Mouse (Mus musculus) kidney, adult 2 months (tissue): Measurements from ENCODE around the gene Camk2d. TPM values are rescaled to one million over a fixed set of nuclear protein-coding genes. Genes with fewer than 3 reads are reported as not detected.

Experiments
- DNase-seq: peaks from one replicate; pipeline ENCODE4 v3.0.0; 2021
- H3K27ac ChIP-seq: fragments of 200-500 bp; 2 replicates; pipeline ENCODE4 v1.5.1; 2012; ENCODE audit warnings: low read depth, low read length, control low read depth, inconsistent platforms; ENCODE audit not compliant: insufficient read depth
- H3K27me3 ChIP-seq: fragments of 200-500 bp; replicated peaks from 2 replicates; pipeline ENCODE4 v1.6.1; 2012; ENCODE audit warnings: mild to moderate bottlenecking, moderate library complexity, low read length, inconsistent platforms; ENCODE audit not compliant: control insufficient read depth, insufficient read depth
- H3K36me3 ChIP-seq: fragments of 200-500 bp; 2 replicates; pipeline ENCODE4 v1.6.1; 2012; ENCODE audit warnings: mild to moderate bottlenecking, moderate library complexity, low read length, inconsistent platforms; ENCODE audit not compliant: control insufficient read depth, insufficient read depth
- H3K4me1 ChIP-seq: fragments of 200-500 bp; 2 replicates; pipeline ENCODE4 v1.6.1; 2011; ENCODE audit warnings: low read length; ENCODE audit not compliant: control insufficient read depth, insufficient read depth
- H3K4me3 ChIP-seq: fragments of 200-500 bp; 2 replicates; pipeline ENCODE4 v1.5.1; 2011; ENCODE audit warnings: mild to moderate bottlenecking, low read depth, low read length, control low read depth; ENCODE audit not compliant: insufficient read depth
- CTCF ChIP-seq: fragments of 200-500 bp; conservative IDR thresholded peaks from 2 replicates; pipeline ENCODE4 v1.5.1; 2011; ENCODE audit warnings: low read depth, mild to moderate bottlenecking, control low read depth, low read length, moderate library complexity, mixed read lengths; ENCODE audit not compliant: insufficient read depth, insufficient read length
- POLR2A ChIP-seq: fragments of 200-500 bp; IDR thresholded peaks from one replicate; pipeline ENCODE4 v1.6.1; 2011; ENCODE audit warnings: low read depth, low read length, control low read depth
- WGBS: fragments of 180-500 bp; shearing (Covaris S2); methylation state at CpG from one replicate; pipeline ENCODE4 v1.1.7; 2018; 5-methylcytosine and 5-hydroxymethylcytosine counted together
- polyA plus RNA-seq: library from polyadenylated mRNA; depleted of rRNA; stranded (reverse); fragments of >200 nt; gene quantifications from 2 replicates; pipeline ENCODE4 v1.2.3, GENCODE M21; 2012

Camk2d gene
- polyA plus RNA-seq, 1 experiment: 37.9 TPM

GRCm38 (mm10) chr3:126599335-126599734 lies 3.2 kb downstream of the Camk2d start:
- H3K27me3 ChIP-seq: no peaks in the 10 kb centered on the region
- no peak overlapping the region for H3K27ac ChIP-seq
- no peak overlapping the region for H3K4me3 ChIP-seq
- H3K4me1 ChIP-seq: no peaks in the 10 kb centered on the region
- DNase-seq: no peak
- H3K36me3 ChIP-seq: no peaks in the 10 kb centered on the region
- WGBS: 81% methylated on average over 2 of the region's 2 CpGs
- no peak for TF ChIP-seq CTCF
- TF ChIP-seq POLR2A: no peak

GRCm38 (mm10) chr3:126599936-126600335 lies 3.8 kb downstream of the Camk2d start:
- Histone ChIP-seq H3K27ac (no peak overlapping the region), H3K4me1 (no peaks in the 10 kb centered on the region), H3K27me3 (no peaks in the 10 kb centered on the region), H3K4me3 (no peak overlapping the region), H3K36me3 (no peaks in the 10 kb centered on the region)
- TF ChIP-seq POLR2A: no peak
- no peak for TF ChIP-seq CTCF
- DNase-seq: no peak
- 79% methylated on average over 10 of the region's 10 CpGs for WGBS

GRCm38 (mm10) chr3:126602772-126603171 lies 6.7 kb downstream of the Camk2d start:
- Histone ChIP-seq H3K4me1 (no peaks in the 10 kb centered on the region), H3K4me3 (no peak overlapping the region), H3K36me3 (no peaks in the 10 kb centered on the region), H3K27ac (no peak overlapping the region), H3K27me3 (no peaks in the 10 kb centered on the region)
- TF ChIP-seq CTCF (no peak), POLR2A (no peak)
- WGBS: 81% methylated on average over 11 of the region's 11 CpGs
- no peak for DNase-seq

- no peak for TF ChIP-seq POLR2A
- TF ChIP-seq CTCF: no peak
- Histone ChIP-seq H3K27ac (no peak overlapping the region), H3K27me3 (no peaks in the 10 kb centered on the region), H3K4me3 (no peak overlapping the region), H3K36me3 (no peaks in the 10 kb centered on the region), H3K4me1 (no peaks in the 10 kb centered on the region; the same call in 1 of the 2 replicates)
- DNase-seq: no peak
- WGBS: 89% methylated on average over 9 of the region's 9 CpGs
Measured at GRCm38 (mm10) chr3:126604656-126605434, 8.7 kb downstream of the Camk2d start.

GRCm38 (mm10) chr3:126609310-126609709 lies 13.2 kb downstream of the Camk2d start:
- Histone ChIP-seq H3K27me3 (no peaks in the 10 kb centered on the region), H3K27ac (peak overlapping the region; percentile 16; the same call in 1 of the 2 replicates), H3K4me1 (peaks cover 5% of the 10 kb centered on the region; the same call in 1 of the 2 replicates), H3K4me3 (no peak overlapping the region), H3K36me3 (no peaks in the 10 kb centered on the region)
- WGBS: 80% methylated on average over 5 of the region's 5 CpGs
- no peak for TF ChIP-seq CTCF
- TF ChIP-seq POLR2A: no peak
- no peak for DNase-seq

- Histone ChIP-seq H3K27ac (peak overlapping the region; percentile 36; the same call in 1 of the 2 replicates), H3K4me3 (no peak overlapping the region), H3K4me1 (peaks cover 5% of the 10 kb centered on the region; the same call in 1 of the 2 replicates), H3K36me3 (no peaks in the 10 kb centered on the region), H3K27me3 (no peaks in the 10 kb centered on the region)
- WGBS: 65% methylated on average over 14 of the region's 14 CpGs
- peak; percentile 37 for DNase-seq
- TF ChIP-seq CTCF (no peak), POLR2A (no peak)
Measured at GRCm38 (mm10) chr3:126609795-126610451, 13.8 kb downstream of the Camk2d start.

- Histone ChIP-seq H3K27ac (no peak overlapping the region), H3K27me3 (no peaks in the 10 kb centered on the region), H3K36me3 (no peaks in the 10 kb centered on the region), H3K4me3 (no peak overlapping the region), H3K4me1 (peaks cover 5% of the 10 kb centered on the region; the same call in 1 of the 2 replicates)
- no peak for TF ChIP-seq CTCF
- TF ChIP-seq POLR2A: no peak
- WGBS: 31% methylated on average over 7 of the region's 7 CpGs
- no peak for DNase-seq
Measured at GRCm38 (mm10) chr3:126611624-126612023, 15.5 kb downstream of the Camk2d start.
